Mouse (Mus musculus) heart, embryonic 15.5 days (tissue): ENCODE results near the gene Rfx7. TPM values are rescaled to one million over a fixed set of nuclear protein-coding genes. Genes with fewer than 3 reads are reported as not detected.

Experiments
- ATAC-seq: fragments of 200-750 bp; cut with Nextera tagmentation; replicated peaks from 2 replicates; pipeline ENCODE4 v1.8.0; 2017; ENCODE audit warnings: low read depth, moderate TSS enrichment; ENCODE audit not compliant: insufficient number of reproducible peaks, insufficient read depth, low FRiP score
- H3K27ac ChIP-seq: fragments of 300-500 bp; sonication (generic); 2 replicates; pipeline ENCODE4 v1.5.1; 2015; ENCODE audit warnings: mild to moderate bottlenecking, inconsistent platforms
- H3K27me3 ChIP-seq: fragments of 300-500 bp; sonication (generic); 2 replicates; pipeline ENCODE4 v1.6.1; 2015; ENCODE audit warnings: inconsistent platforms
- H3K36me3 ChIP-seq: fragments of 300-500 bp; sonication (generic); 2 replicates; pipeline ENCODE4 v1.6.1; 2015; ENCODE audit warnings: mild to moderate bottlenecking, inconsistent platforms
- H3K4me1 ChIP-seq: fragments of 300-500 bp; sonication (generic); replicated peaks from 2 replicates; pipeline ENCODE4 v1.6.1; 2015; ENCODE audit warnings: inconsistent platforms
- H3K4me2 ChIP-seq: fragments of 300-500 bp; sonication (generic); 2 replicates; pipeline ENCODE4 v1.6.1; 2015; ENCODE audit warnings: inconsistent platforms, mild to moderate bottlenecking, moderate library complexity
- H3K4me3 ChIP-seq: fragments of 300-500 bp; sonication (generic); 2 replicates; pipeline ENCODE4 v1.5.1; 2015; ENCODE audit warnings: mild to moderate bottlenecking, inconsistent platforms
- H3K9ac ChIP-seq: fragments of 300-500 bp; sonication (generic); 2 replicates; pipeline ENCODE4 v1.6.1; 2015; ENCODE audit warnings: mild to moderate bottlenecking, inconsistent platforms
- H3K9me3 ChIP-seq: fragments of 300-500 bp; sonication (generic); replicated peaks from 2 replicates; pipeline ENCODE4 v1.6.1; 2016; ENCODE audit warnings: inconsistent platforms
- WGBS: fragments of 180-500 bp; shearing (Covaris S2); methylation state at CpG from one replicate; pipeline ENCODE4 v1.1.7; 2015; ENCODE audit warnings: mixed read lengths; 5-methylcytosine and 5-hydroxymethylcytosine counted together
- polyA plus RNA-seq: library from polyadenylated mRNA; unstranded; fragments of >200 nt; fragmentation: Nextera tagmentation; extraction: Ambion mirVana; gene quantifications from 2 replicates; pipeline ENCODE4 v1.2.1, GENCODE M21; 2015

Rfx7 gene
- polyA plus RNA-seq, 1 experiment from 2014 or later: 6.2 TPM

- 86% methylated on average over 3 of the region's 3 CpGs for WGBS
- H3K27me3 ChIP-seq: no peaks in the 10 kb centered on the region
- no peak overlapping the region for H3K4me2 ChIP-seq
- ATAC-seq: no peak
- H3K36me3 ChIP-seq: peaks cover 38% of the 10 kb centered on the region
- H3K27ac ChIP-seq: no peak overlapping the region
- no peaks in the 10 kb centered on the region for H3K4me1 ChIP-seq
- no peak overlapping the region for H3K9ac ChIP-seq
- H3K9me3 ChIP-seq: no peaks in the 10 kb centered on the region
- no peak overlapping the region for H3K4me3 ChIP-seq
These were observed 86.0 kb downstream of the Rfx7 start for GRCm38 (mm10) chr9:72618037-72618436.

GRCm38 (mm10) chr9:72623605-72624004, 91.6 kb downstream of the Rfx7 start:
- H3K9ac ChIP-seq: no peak overlapping the region
- H3K4me2 ChIP-seq: no peak overlapping the region
- H3K36me3 ChIP-seq: peaks cover 16% of the 10 kb centered on the region
- no peak overlapping the region for H3K4me3 ChIP-seq
- peaks cover 17% of the 10 kb centered on the region for H3K4me1 ChIP-seq
- WGBS: 81% methylated on average over 1 of the region's 1 CpGs
- H3K27me3 ChIP-seq: no peaks in the 10 kb centered on the region
- no peaks in the 10 kb centered on the region for H3K9me3 ChIP-seq
- no peak overlapping the region for H3K27ac ChIP-seq
- no peak for ATAC-seq

- no peak for ATAC-seq
- Histone ChIP-seq H3K27ac (peak overlapping the region; percentile 90), H3K4me2 (no peak overlapping the region), H3K4me1 (peaks cover 27% of the 10 kb centered on the region), H3K9me3 (no peaks in the 10 kb centered on the region), H3K36me3 (no peaks in the 10 kb centered on the region), H3K9ac (no peak overlapping the region), H3K4me3 (no peak overlapping the region), H3K27me3 (no peaks in the 10 kb centered on the region)
- 74% methylated on average over 1 of the region's 1 CpGs for WGBS
These were observed 95.6 kb downstream of the Rfx7 start for GRCm38 (mm10) chr9:72627598-72627997.

GRCm38 (mm10) chr9:72628591-72628990, 96.6 kb downstream of the Rfx7 start:
- WGBS: 4% methylated on average over 2 of the region's 2 CpGs
- no peak overlapping the region for H3K4me3 ChIP-seq
- no peaks in the 10 kb centered on the region for H3K9me3 ChIP-seq
- peaks cover 27% of the 10 kb centered on the region for H3K4me1 ChIP-seq
- peak overlapping the region; percentile 22; the same call in 1 of the 2 replicates for H3K4me2 ChIP-seq
- peak; percentile 91 for ATAC-seq
- peak overlapping the region; percentile 90 for H3K27ac ChIP-seq
- H3K9ac ChIP-seq: no peak overlapping the region
- no peaks in the 10 kb centered on the region for H3K27me3 ChIP-seq
- no peaks in the 10 kb centered on the region for H3K36me3 ChIP-seq

- Histone ChIP-seq H3K4me3 (no peak overlapping the region), H3K27me3 (no peaks in the 10 kb centered on the region), H3K4me2 (no peak overlapping the region), H3K9ac (no peak overlapping the region), H3K9me3 (no peaks in the 10 kb centered on the region), H3K4me1 (peaks cover 23% of the 10 kb centered on the region), H3K27ac (peak overlapping the region; percentile 54), H3K36me3 (no peaks in the 10 kb centered on the region)
- ATAC-seq: no peak
- 15% methylated on average over 1 of the region's 1 CpGs for WGBS
These were observed 100.2 kb downstream of the Rfx7 start for GRCm38 (mm10) chr9:72632198-72632597.

- Histone ChIP-seq H3K4me2 (no peak overlapping the region), H3K4me3 (no peak overlapping the region), H3K36me3 (no peaks in the 10 kb centered on the region), H3K9ac (no peak overlapping the region), H3K4me1 (peaks cover 17% of the 10 kb centered on the region), H3K27me3 (no peaks in the 10 kb centered on the region), H3K27ac (no peak overlapping the region), H3K9me3 (no peaks in the 10 kb centered on the region)
- ATAC-seq: no peak
These were observed 103.1 kb downstream of the Rfx7 start for GRCm38 (mm10) chr9:72635134-72635533.

GRCm38 (mm10) chr9:72636547-72636946, 104.5 kb downstream of the Rfx7 start:
- WGBS: 84% methylated on average over 7 of the region's 7 CpGs
- H3K4me2 ChIP-seq: no peak overlapping the region
- H3K36me3 ChIP-seq: no peaks in the 10 kb centered on the region
- no peak overlapping the region for H3K9ac ChIP-seq
- H3K9me3 ChIP-seq: no peaks in the 10 kb centered on the region
- no peak for ATAC-seq
- no peak overlapping the region for H3K4me3 ChIP-seq
- peaks cover 31% of the 10 kb centered on the region for H3K4me1 ChIP-seq
- H3K27me3 ChIP-seq: no peaks in the 10 kb centered on the region
- H3K27ac ChIP-seq: no peak overlapping the region

GRCm38 (mm10) chr9:72637243-72637642, 105.2 kb downstream of the Rfx7 start:
- Histone ChIP-seq H3K4me2 (no peak overlapping the region), H3K36me3 (no peaks in the 10 kb centered on the region), H3K4me3 (no peak overlapping the region), H3K9me3 (no peaks in the 10 kb centered on the region), H3K27ac (no peak overlapping the region), H3K4me1 (peaks cover 26% of the 10 kb centered on the region), H3K9ac (no peak overlapping the region), H3K27me3 (no peaks in the 10 kb centered on the region)
- no peak for ATAC-seq
- 86% methylated on average over 8 of the region's 8 CpGs for WGBS

GRCm38 (mm10) chr9:72638951-72639842, 107.2 kb downstream of the Rfx7 start:
- ATAC-seq: peak; percentile 61
- Histone ChIP-seq H3K9me3 (no peaks in the 10 kb centered on the region), H3K4me2 (peak overlapping the region; percentile 70), H3K27ac (peak overlapping the region; percentile 98), H3K4me3 (peak overlapping the region; percentile 48), H3K9ac (peak overlapping the region; percentile 60), H3K4me1 (peaks cover 30% of the 10 kb centered on the region), H3K36me3 (no peaks in the 10 kb centered on the region), H3K27me3 (no peaks in the 10 kb centered on the region)
- WGBS: 48% methylated on average over 9 of the region's 9 CpGs

- peak; percentile 90 for ATAC-seq
- H3K27me3 ChIP-seq: no peaks in the 10 kb centered on the region
- H3K27ac ChIP-seq: peak overlapping the region; percentile 98
- H3K4me3 ChIP-seq: peak overlapping the region; percentile 48
- 1% methylated on average over 27 of the region's 27 CpGs for WGBS
- peak overlapping the region; percentile 60 for H3K9ac ChIP-seq
- no peaks in the 10 kb centered on the region for H3K36me3 ChIP-seq
- H3K9me3 ChIP-seq: no peaks in the 10 kb centered on the region
- H3K4me1 ChIP-seq: peaks cover 35% of the 10 kb centered on the region
- H3K4me2 ChIP-seq: peak overlapping the region; percentile 70
These were observed 108.0 kb downstream of the Rfx7 start for GRCm38 (mm10) chr9:72639843-72640621.

- 11% methylated on average over 7 of the region's 7 CpGs for WGBS
- peak overlapping the region; percentile 60 for H3K9ac ChIP-seq
- H3K36me3 ChIP-seq: no peaks in the 10 kb centered on the region
- H3K4me1 ChIP-seq: peaks cover 36% of the 10 kb centered on the region
- peak overlapping the region; percentile 70 for H3K4me2 ChIP-seq
- H3K27me3 ChIP-seq: no peaks in the 10 kb centered on the region
- peak overlapping the region; percentile 48 for H3K4me3 ChIP-seq
- ATAC-seq: peak; percentile 29; the same call in 1 of the 2 replicates
- H3K9me3 ChIP-seq: no peaks in the 10 kb centered on the region
- H3K27ac ChIP-seq: peak overlapping the region; percentile 98
These were observed 108.6 kb downstream of the Rfx7 start for GRCm38 (mm10) chr9:72640642-72641041.
